Mouse (Mus musculus): ENCODE results near the gene Vmn1r35.
"Not testable (repeated sequence)": the region's sequence is repeated elsewhere in the genome, so short reads cannot be mapped to it uniquely, and the experiment has no call there.

Vmn1r35 gene

DNA sequence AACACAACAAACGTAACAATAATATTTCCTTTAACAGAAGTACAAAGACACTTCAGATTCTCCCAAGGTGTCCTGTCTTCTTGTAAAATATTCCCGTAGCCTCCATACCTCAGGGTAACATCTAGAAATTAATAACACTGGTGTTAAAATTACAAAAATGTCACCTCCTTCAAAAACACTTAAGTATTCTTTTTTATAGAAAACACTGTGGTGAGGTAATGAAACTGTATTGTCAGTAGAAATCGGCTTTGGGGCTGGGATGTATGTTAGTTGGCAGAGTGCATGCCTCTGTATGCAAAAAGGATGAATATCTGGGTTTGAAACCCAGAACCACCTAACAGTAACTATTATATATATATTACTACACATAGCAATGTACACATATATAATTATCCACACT is at the start of gene Vmn1r35:
Gene Vmn1r35, minus strand, starts transcription at position 101 of the 400 bp plus-strand sequence.
- no peak for DNase-seq (ENCODE audit: low spot score)

DNA sequence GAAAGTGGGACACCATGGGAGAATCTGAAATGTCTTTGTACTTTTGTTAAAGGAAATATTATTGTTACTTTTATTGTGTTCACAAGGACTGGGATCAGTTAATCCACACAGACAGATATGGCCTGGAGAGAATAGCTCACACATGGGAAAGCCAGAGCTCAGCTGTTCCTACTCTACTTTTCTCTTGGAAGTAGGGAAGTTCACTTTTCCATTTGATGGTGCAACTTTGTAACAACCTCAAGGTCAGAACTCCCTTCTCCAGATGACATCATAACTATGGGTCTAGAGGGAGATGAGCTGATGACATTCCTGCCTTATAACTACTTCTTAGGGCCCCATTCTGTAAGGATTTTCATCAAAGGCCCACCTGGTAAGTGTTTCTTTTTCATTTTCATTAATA is 43.4 kb upstream of the Vmn1r35 start, which contains the start of gene Vmn1r37:
Gene Vmn1r37, plus strand, starts transcription at position 301 of the 400 bp plus-strand sequence.
- DNase-seq (ENCODE audit: low spot score), result peak; percentile 10

DNA sequence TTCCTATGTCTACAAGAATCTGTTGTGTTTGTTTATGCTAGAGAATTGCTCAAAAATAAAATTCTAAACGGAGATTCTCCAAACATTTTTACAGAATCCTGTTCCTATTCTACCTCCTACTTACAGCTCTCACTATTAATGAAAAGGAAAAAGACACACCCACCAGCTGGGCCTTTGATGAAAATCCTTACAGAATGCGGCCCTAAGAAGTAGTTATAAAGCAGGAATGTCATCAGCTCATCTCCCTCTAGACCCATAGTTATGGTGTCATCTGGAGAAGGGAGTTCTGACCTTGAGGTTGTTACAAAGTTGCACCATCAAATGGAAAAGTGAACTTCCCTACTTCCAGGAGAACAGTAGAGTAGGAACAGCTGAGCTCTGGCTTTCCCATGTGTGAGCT is 33.4 kb upstream of the Vmn1r35 start, which contains the start of gene Vmn1r36:
Gene Vmn1r36, minus strand, starts transcription at position 101 of the 400 bp plus-strand sequence.
- DNase-seq (ENCODE audit: low spot score), result not testable (repeated sequence)

DNA sequence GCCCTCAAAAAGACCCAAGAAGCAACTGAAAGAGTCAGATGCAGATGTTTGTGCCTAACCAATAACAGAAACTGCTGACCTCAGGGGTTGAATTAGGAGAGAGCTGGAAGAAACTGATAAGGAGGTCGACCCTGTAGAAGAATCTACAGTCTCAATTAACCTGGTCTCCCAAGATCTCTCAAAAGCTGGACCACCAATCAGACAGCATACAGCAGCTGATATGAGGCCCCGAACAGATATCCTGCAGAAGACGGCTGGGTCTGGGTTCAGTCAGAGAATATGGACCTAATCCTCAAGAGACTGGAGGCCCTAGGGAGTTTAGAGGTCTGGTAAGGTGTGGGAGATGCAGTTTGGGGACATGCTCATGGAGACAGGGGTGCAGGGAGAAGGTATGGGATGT is 28.1 kb upstream of the Vmn1r35 start:
- no peak for DNase-seq (ENCODE audit: low spot score)

DNA sequence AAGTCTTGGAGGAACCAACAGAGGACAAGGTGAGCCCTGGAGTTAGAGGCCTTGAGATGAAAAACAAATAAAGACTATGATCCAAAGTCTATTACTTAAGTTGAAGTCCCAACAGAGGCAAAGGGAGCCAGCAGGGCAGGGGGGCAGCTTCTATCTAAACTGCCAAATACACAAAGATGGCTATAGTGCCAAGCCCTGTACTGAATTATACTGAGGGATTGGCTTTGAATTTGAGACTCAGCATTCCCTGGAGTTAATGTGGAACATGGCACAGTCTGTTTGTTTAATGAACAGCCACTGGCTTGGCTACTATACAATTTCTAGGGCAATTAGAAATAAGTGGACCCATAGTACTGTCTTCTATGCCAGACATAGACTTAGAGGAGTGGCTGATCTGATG is 23.2 kb upstream of the Vmn1r35 start:
- DNase-seq (ENCODE audit: low spot score), result no peak

DNA sequence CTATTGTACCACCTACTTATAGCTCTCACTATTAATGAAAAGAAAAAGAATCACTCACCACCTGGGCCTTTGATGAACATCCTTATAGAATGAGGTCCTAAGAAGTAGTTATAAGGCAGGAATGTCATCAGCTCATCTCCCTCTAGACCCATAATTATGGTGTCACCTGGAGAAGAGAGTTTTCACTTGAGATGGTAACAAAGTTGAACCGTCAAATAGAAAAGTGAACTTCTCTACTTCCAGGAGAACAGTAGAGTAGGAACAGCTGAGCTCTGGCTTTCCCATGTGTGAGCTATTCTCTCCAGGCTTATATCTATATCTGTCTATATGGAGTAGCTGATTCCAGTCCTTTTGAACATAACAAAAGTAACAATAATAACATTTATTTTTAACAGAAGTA is 41.9 kb downstream of the Vmn1r35 start, which contains the start of gene Vmn1r34:
Gene Vmn1r34, minus strand, starts transcription at position 101 of the 400 bp plus-strand sequence.
- DNase-seq (ENCODE audit: low spot score), result no peak

All from testis, postnatal 14 days (tissue).